Mouse (Mus musculus): ENCODE measurements around the gene S100z. TPM values are rescaled to one million over a fixed set of nuclear protein-coding genes. Genes with fewer than 3 reads are reported as not detected.

Gene S100z
- polyA plus RNA-seq, 1 experiment: not detected

DNA sequence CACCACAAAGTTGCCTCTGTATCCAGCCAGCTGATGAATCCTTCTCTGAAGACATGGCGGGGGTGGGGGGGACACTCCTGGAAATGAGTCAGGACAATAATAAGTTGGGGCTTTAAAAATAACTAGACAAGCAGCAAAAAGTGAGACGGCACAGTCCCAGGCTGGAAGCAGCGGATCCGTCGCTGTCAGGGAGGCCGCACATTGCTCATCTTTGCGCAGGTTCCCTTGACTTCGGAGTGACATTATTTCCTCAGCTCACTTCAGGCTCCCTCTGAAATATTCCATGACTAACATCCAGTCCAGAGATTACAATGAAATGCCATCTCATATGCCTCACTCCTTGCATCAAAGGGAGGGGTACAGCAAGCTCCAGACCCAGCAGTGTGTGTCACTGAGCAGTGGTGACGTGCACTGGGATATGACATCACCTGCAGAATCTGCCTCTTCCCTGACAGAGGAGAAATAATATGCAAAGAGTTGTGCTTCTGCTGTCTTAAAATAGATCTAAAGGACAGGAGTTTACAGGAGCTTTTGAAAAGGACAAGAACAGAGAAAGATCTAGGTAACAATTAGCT is 27.8 kb downstream of the S100z start:
- H3K4me1 ChIP-seq (replicated peaks; ENCODE audit: control insufficient read depth, insufficient read depth, low read length): peaks cover 2% of the 10 kb centered on the region; the same call in 1 of the 2 replicates
- no peak overlapping the region for H3K27ac ChIP-seq (ENCODE audit: control insufficient read depth, insufficient read depth, low read length)
- no peak overlapping the region for H3K4me3 ChIP-seq (ENCODE audit: control insufficient read depth, insufficient read depth, low read length)
- no peaks in the 10 kb centered on the region for H3K36me3 ChIP-seq (ENCODE audit: control insufficient read depth, insufficient read depth, low read length)
- TF ChIP-seq POLR2A (IDR thresholded peaks at IDR 0.05; ENCODE audit: control insufficient read depth, extremely low read depth, insufficient read depth, low read length, poor library complexity) (no peak), CTCF (IDR thresholded peaks at IDR 0.05; ENCODE audit: borderline replicate concordance, control insufficient read depth, extremely low read depth, insufficient read depth, low read length, poor library complexity) (no peak)
- 94% methylated on average over 9 of the region's 9 CpGs for WGBS
- H3K27me3 ChIP-seq (ENCODE audit: control insufficient read depth, insufficient read depth, low read length): no peaks in the 10 kb centered on the region
- DNase-seq: no peak

DNA sequence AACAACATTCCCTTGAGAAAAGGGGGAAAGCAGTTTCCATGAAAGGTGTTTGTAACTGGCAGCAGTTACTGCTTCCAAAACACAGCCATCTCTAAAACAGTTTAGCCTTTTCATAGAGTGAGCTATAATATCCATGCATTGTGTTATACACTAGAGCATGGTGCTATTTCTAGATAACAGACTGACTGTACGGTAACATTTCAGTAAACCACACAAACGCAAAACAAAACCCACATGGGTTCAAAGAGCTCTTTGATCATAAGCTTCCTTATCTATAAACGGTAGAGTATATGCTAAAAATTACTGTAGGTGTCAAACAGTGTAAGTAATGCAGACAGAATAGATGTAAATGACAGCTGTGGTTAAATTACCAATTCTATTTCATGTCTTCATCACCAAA is 28.8 kb downstream of the S100z start:
- DNase-seq: no peak
- H3K27ac ChIP-seq (ENCODE audit: control insufficient read depth, insufficient read depth, low read length): no peak overlapping the region
- H3K4me1 ChIP-seq (replicated peaks; ENCODE audit: control insufficient read depth, insufficient read depth, low read length): peaks cover 2% of the 10 kb centered on the region; the same call in 1 of the 2 replicates
- TF ChIP-seq POLR2A (IDR thresholded peaks at IDR 0.05; ENCODE audit: control insufficient read depth, extremely low read depth, insufficient read depth, low read length, poor library complexity) (no peak), CTCF (IDR thresholded peaks at IDR 0.05; ENCODE audit: borderline replicate concordance, control insufficient read depth, extremely low read depth, insufficient read depth, low read length, poor library complexity) (no peak)
- 3% methylated on average over 3 of the region's 3 CpGs for WGBS
- no peaks in the 10 kb centered on the region for H3K36me3 ChIP-seq (ENCODE audit: control insufficient read depth, insufficient read depth, low read length)
- H3K4me3 ChIP-seq (ENCODE audit: control insufficient read depth, insufficient read depth, low read length): no peak overlapping the region
- no peaks in the 10 kb centered on the region for H3K27me3 ChIP-seq (ENCODE audit: control insufficient read depth, insufficient read depth, low read length)

- TF ChIP-seq POLR2A (IDR thresholded peaks at IDR 0.05; ENCODE audit: control insufficient read depth, extremely low read depth, insufficient read depth, low read length, poor library complexity): no peak
- TF ChIP-seq CTCF (IDR thresholded peaks at IDR 0.05; ENCODE audit: borderline replicate concordance, control insufficient read depth, extremely low read depth, insufficient read depth, low read length, poor library complexity): no peak
- Histone ChIP-seq H3K36me3 (ENCODE audit: control insufficient read depth, insufficient read depth, low read length) (no peaks in the 10 kb centered on the region), H3K27ac (ENCODE audit: control insufficient read depth, insufficient read depth, low read length) (no peak within 1 kb of the TSS), H3K4me3 (ENCODE audit: control insufficient read depth, insufficient read depth, low read length) (no peak within 1 kb of the TSS), H3K27me3 (ENCODE audit: control insufficient read depth, insufficient read depth, low read length) (no peaks in the 10 kb centered on the region; the same call in 1 of the 2 replicates), H3K4me1 (replicated peaks; ENCODE audit: control insufficient read depth, insufficient read depth, low read length) (peaks cover 2% of the 10 kb centered on the region; the same call in 1 of the 2 replicates)
- WGBS: 73% methylated on average over 11 of the region's 11 CpGs
- no peak for DNase-seq
Observed at GRCm38 (mm10) chr13:95444824-95445223, 33.7 kb downstream of the S100z start, which contains the start of gene Crhbp. Gene Crhbp (minus strand): TSS chr13:95444924.

GRCm38 (mm10) chr13:95444291-95444690 is 34.2 kb downstream of the S100z start:
- no peaks in the 10 kb centered on the region for H3K36me3 ChIP-seq (ENCODE audit: control insufficient read depth, insufficient read depth, low read length)
- H3K4me3 ChIP-seq (ENCODE audit: control insufficient read depth, insufficient read depth, low read length): no peak overlapping the region
- TF ChIP-seq POLR2A (IDR thresholded peaks at IDR 0.05; ENCODE audit: control insufficient read depth, extremely low read depth, insufficient read depth, low read length, poor library complexity) (no peak), CTCF (IDR thresholded peaks at IDR 0.05; ENCODE audit: borderline replicate concordance, control insufficient read depth, extremely low read depth, insufficient read depth, low read length, poor library complexity) (no peak)
- no peak overlapping the region for H3K27ac ChIP-seq (ENCODE audit: control insufficient read depth, insufficient read depth, low read length)
- no peak for DNase-seq
- peaks cover under 1% of the 10 kb centered on the region; the same call in 1 of the 2 replicates for H3K4me1 ChIP-seq (replicated peaks; ENCODE audit: control insufficient read depth, insufficient read depth, low read length)
- 29% methylated on average over 7 of the region's 7 CpGs for WGBS
- no peaks in the 10 kb centered on the region; the same call in 1 of the 2 replicates for H3K27me3 ChIP-seq (ENCODE audit: control insufficient read depth, insufficient read depth, low read length)

DNA sequence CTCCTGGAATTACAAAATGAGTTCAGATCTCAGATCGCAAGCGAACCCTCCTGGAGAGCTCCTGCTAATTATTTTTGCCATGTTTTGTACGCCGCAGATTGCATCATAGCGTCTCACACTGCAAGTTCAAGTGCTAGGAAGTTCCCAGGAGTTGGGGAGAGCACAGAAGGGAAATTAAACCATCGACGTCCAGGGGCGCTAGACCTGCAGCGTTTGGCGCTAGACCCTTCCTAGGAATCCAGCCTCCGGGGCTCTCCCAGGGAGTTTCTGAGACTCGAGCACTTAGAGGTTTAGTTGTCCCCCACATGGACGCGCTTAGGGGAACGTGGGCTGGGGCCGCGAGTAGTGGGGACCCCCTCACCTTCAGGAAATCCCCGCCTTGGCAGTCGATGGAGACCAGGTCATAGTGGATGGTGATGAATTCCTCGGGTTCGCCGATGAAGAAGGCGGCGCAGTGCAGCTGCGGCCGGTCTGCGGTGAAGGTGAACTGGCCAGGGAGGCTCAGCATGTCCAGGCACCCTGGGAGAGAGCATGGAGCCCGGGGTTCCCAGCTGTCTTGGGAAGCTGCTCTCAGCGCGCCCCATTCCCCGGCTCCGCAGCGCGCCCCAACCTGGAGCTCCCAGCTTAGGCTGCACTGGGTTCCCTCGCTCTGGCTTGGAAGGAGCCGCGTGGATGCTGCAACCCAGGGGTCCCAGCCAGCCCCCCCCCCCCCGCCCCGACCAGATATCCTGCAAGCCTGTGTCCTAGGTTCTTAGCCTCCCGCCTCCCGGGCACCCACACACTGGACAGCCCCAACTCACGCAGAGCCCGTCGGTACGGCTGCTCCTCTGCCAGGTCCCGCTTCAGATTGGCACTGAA is 34.9 kb downstream of the S100z start:
- H3K36me3 ChIP-seq (ENCODE audit: control insufficient read depth, insufficient read depth, low read length): no peaks in the 10 kb centered on the region
- H3K4me3 ChIP-seq (ENCODE audit: control insufficient read depth, insufficient read depth, low read length): no peak overlapping the region
- DNase-seq: no peak
- no peaks in the 10 kb centered on the region; the same call in 1 of the 2 replicates for H3K27me3 ChIP-seq (ENCODE audit: control insufficient read depth, insufficient read depth, low read length)
- 10% methylated on average over 46 of the region's 46 CpGs for WGBS
- TF ChIP-seq POLR2A (IDR thresholded peaks at IDR 0.05; ENCODE audit: control insufficient read depth, extremely low read depth, insufficient read depth, low read length, poor library complexity) (no peak), CTCF (IDR thresholded peaks at IDR 0.05; ENCODE audit: borderline replicate concordance, control insufficient read depth, extremely low read depth, insufficient read depth, low read length, poor library complexity) (no peak)
- no peak overlapping the region for H3K27ac ChIP-seq (ENCODE audit: control insufficient read depth, insufficient read depth, low read length)
- H3K4me1 ChIP-seq (replicated peaks; ENCODE audit: control insufficient read depth, insufficient read depth, low read length): no peaks in the 10 kb centered on the region

GRCm38 (mm10) chr13:95442901-95443300 is 35.6 kb downstream of the S100z start:
- 33% methylated on average over 4 of the region's 4 CpGs for WGBS
- Histone ChIP-seq H3K4me1 (replicated peaks; ENCODE audit: control insufficient read depth, insufficient read depth, low read length) (no peaks in the 10 kb centered on the region), H3K4me3 (ENCODE audit: control insufficient read depth, insufficient read depth, low read length) (no peak overlapping the region), H3K27me3 (ENCODE audit: control insufficient read depth, insufficient read depth, low read length) (no peaks in the 10 kb centered on the region; the same call in 1 of the 2 replicates), H3K36me3 (ENCODE audit: control insufficient read depth, insufficient read depth, low read length) (no peaks in the 10 kb centered on the region), H3K27ac (ENCODE audit: control insufficient read depth, insufficient read depth, low read length) (no peak overlapping the region)
- TF ChIP-seq CTCF (IDR thresholded peaks at IDR 0.05; ENCODE audit: borderline replicate concordance, control insufficient read depth, extremely low read depth, insufficient read depth, low read length, poor library complexity) (no peak), POLR2A (IDR thresholded peaks at IDR 0.05; ENCODE audit: control insufficient read depth, extremely low read depth, insufficient read depth, low read length, poor library complexity) (no peak)
- no peak for DNase-seq
